Mouse (Mus musculus) MEL (cell line): ENCODE data around the gene Epb41l5. TPM values are rescaled to one million over a fixed set of nuclear protein-coding genes. Genes with fewer than 3 reads are reported as not detected.

ENCODE experiments used
- DNase-seq: peaks from one replicate; pipeline ENCODE4 v3.0.0; 2011; ENCODE audit warnings: low read depth, low spot score
- H3K27ac ChIP-seq: 2 replicates; pipeline ENCODE4 v1.5.1; 2012; ENCODE audit warnings: low read depth, mild to moderate bottlenecking, control low read depth, low read length, moderate library complexity; ENCODE audit not compliant: control insufficient read depth
- H3K27me3 ChIP-seq, 2 experiments: fragments of 150-350 bp in 1 of 2; sonication (generic) in 1 of 2; 2 replicates each; pipeline ENCODE4 v1.6.1; 2012; ENCODE audit warnings: low read length in 2 of 2, mild to moderate bottlenecking in 2 of 2, improper control_type of control experiment in 1 of 2, moderate library complexity in 1 of 2; ENCODE audit not compliant: insufficient read depth in 2 of 2, control insufficient read depth in 1 of 2
- H3K36me3 ChIP-seq, 2 experiments: 2 replicates each; pipeline ENCODE4 v1.6.1; 2012 to 2014; ENCODE audit warnings: low read length in 2 of 2, improper control_type of control experiment in 1 of 2, inconsistent platforms in 1 of 2, mild to moderate bottlenecking in 1 of 2; ENCODE audit not compliant: insufficient read depth in 2 of 2, control insufficient read depth in 1 of 2
- H3K4me1 ChIP-seq, 2 experiments: fragments of 150-350 bp in 1 of 2; sonication (generic) in 1 of 2; 2 replicates each; pipeline ENCODE4 v1.6.1; 2012; ENCODE audit warnings: low read length in 2 of 2, improper control_type of control experiment in 1 of 2, mild to moderate bottlenecking in 1 of 2; ENCODE audit not compliant: insufficient read depth in 2 of 2, control insufficient read depth in 1 of 2
- H3K4me3 ChIP-seq, 2 experiments: fragments of 150-350 bp in 1 of 2; sonication (generic) in 1 of 2; 2 replicates each; pipeline ENCODE4 v1.5.1; 2012; ENCODE audit warnings: low read depth in 2 of 2, low read length in 2 of 2, mild to moderate bottlenecking in 2 of 2, moderate library complexity in 2 of 2, control low read depth in 1 of 2, improper control_type of control experiment in 1 of 2; ENCODE audit not compliant: control insufficient read depth in 1 of 2, insufficient read depth in 1 of 2
- H3K79me2 ChIP-seq: 2 replicates; pipeline ENCODE4 v1.6.1; 2012; ENCODE audit warnings: mild to moderate bottlenecking, low read length, moderate library complexity; ENCODE audit not compliant: control insufficient read depth, poor library complexity, insufficient read depth
- H3K9ac ChIP-seq: 2 replicates; pipeline ENCODE4 v1.6.1; 2012; ENCODE audit warnings: low read depth, mild to moderate bottlenecking, control low read depth, low read length, moderate library complexity; ENCODE audit not compliant: control insufficient read depth, poor library complexity, severe bottlenecking
- H3K9me3 ChIP-seq: fragments of 150-350 bp; sonication (generic); replicated peaks from 2 replicates; pipeline ENCODE4 v1.6.1; 2012; ENCODE audit warnings: mild to moderate bottlenecking, low read length, improper control_type of control experiment, moderate library complexity; ENCODE audit not compliant: insufficient read depth
- BHLHE40 ChIP-seq: IDR thresholded peaks from 2 replicates; pipeline ENCODE4 v1.6.1; 2012; ENCODE audit warnings: low read depth, mild to moderate bottlenecking, inconsistent platforms, low read length, improper control_type of control experiment, borderline replicate concordance
- CHD1 ChIP-seq: IDR thresholded peaks from 2 replicates; pipeline ENCODE4 v1.6.1; 2012; ENCODE audit warnings: low read depth, mild to moderate bottlenecking, inconsistent platforms, low read length, improper control_type of control experiment
- CTCF ChIP-seq, 3 experiments: IDR thresholded peaks in 2 of 3; conservative IDR thresholded peaks in 1 of 3; 2 replicates each; pipeline ENCODE4 v1.5.1; 2011 to 2012; ENCODE audit warnings: low read length in 3 of 3, low read depth in 2 of 3, mild to moderate bottlenecking in 2 of 3, improper control_type of control experiment in 1 of 3, inconsistent platforms in 1 of 3, mixed read lengths in 1 of 3, moderate library complexity in 1 of 3; ENCODE audit not compliant: control insufficient read depth in 1 of 3, insufficient read depth in 1 of 3, poor library complexity in 1 of 3, severe bottlenecking in 1 of 3
- ELF1 ChIP-seq: IDR thresholded peaks from 2 replicates; pipeline ENCODE4 v1.6.1; 2014; ENCODE audit warnings: low read depth, mild to moderate bottlenecking, inconsistent platforms, low read length, improper control_type of control experiment, moderate library complexity
- GABPA ChIP-seq: IDR thresholded peaks from 2 replicates; pipeline ENCODE4 v1.6.1; 2012; ENCODE audit warnings: low read depth, mild to moderate bottlenecking, inconsistent platforms, low read length, improper control_type of control experiment, moderate library complexity
- GATA1 ChIP-seq: IDR thresholded peaks from 2 replicates; pipeline ENCODE4 v1.6.1; 2011; ENCODE audit warnings: low read depth, low read length, improper control_type of control experiment
- JUND ChIP-seq: IDR thresholded peaks from 2 replicates; pipeline ENCODE4 v1.6.1; 2011; ENCODE audit warnings: low read depth, mild to moderate bottlenecking, improper control_type of control experiment, low read length
- MAFK ChIP-seq: IDR thresholded peaks from 2 replicates; pipeline ENCODE4 v1.6.1; 2011; ENCODE audit warnings: low read depth, mild to moderate bottlenecking, low read length, improper control_type of control experiment, borderline replicate concordance
- MAX ChIP-seq: IDR thresholded peaks from 2 replicates; pipeline ENCODE4 v1.6.1; 2011; ENCODE audit warnings: low read length, improper control_type of control experiment
- MXI1 ChIP-seq: IDR thresholded peaks from 2 replicates; pipeline ENCODE4 v1.6.1; 2011; ENCODE audit warnings: mild to moderate bottlenecking, low read depth, low read length, improper control_type of control experiment
- NELFE ChIP-seq: IDR thresholded peaks from 2 replicates; pipeline ENCODE4 v1.6.1; 2011; ENCODE audit warnings: low read depth, low read length, improper control_type of control experiment
- NRF1 ChIP-seq: IDR thresholded peaks from 2 replicates; pipeline ENCODE4 v1.6.1; 2014; ENCODE audit warnings: low read depth, mild to moderate bottlenecking, inconsistent platforms, low read length, improper control_type of control experiment, moderate library complexity; ENCODE audit not compliant: poor library complexity, insufficient read depth, severe bottlenecking
- POLR2AphosphoS2 ChIP-seq: IDR thresholded peaks from 2 replicates; pipeline ENCODE4 v1.6.1; 2011; ENCODE audit warnings: low read length, improper control_type of control experiment
- POLR2AphosphoS5 ChIP-seq: IDR thresholded peaks from 2 replicates; pipeline ENCODE4 v1.6.1; 2012; ENCODE audit warnings: low read depth, borderline replicate concordance, mild to moderate bottlenecking, inconsistent platforms, low read length, moderate library complexity, mixed read lengths
- RAD21 ChIP-seq: IDR thresholded peaks from 2 replicates; pipeline ENCODE4 v1.6.1; 2011; ENCODE audit warnings: mild to moderate bottlenecking, low read depth, low read length, improper control_type of control experiment
- ZC3H11A ChIP-seq: IDR thresholded peaks from 2 replicates; pipeline ENCODE4 v1.6.1; 2012; ENCODE audit warnings: low read depth, mild to moderate bottlenecking, inconsistent platforms, low read length, improper control_type of control experiment
- ZKSCAN1 ChIP-seq: IDR thresholded peaks from 2 replicates; pipeline ENCODE4 v1.6.1; 2012; ENCODE audit warnings: low read depth, mild to moderate bottlenecking, inconsistent platforms, low read length, improper control_type of control experiment, moderate library complexity
- ZMIZ1 ChIP-seq: IDR thresholded peaks from 2 replicates; pipeline ENCODE4 v1.6.1; 2012; ENCODE audit warnings: low read depth, mild to moderate bottlenecking, inconsistent platforms, low read length, improper control_type of control experiment, moderate library complexity
- ZNF384 ChIP-seq: IDR thresholded peaks from 2 replicates; pipeline ENCODE4 v1.6.1; 2012; ENCODE audit warnings: low read depth, mild to moderate bottlenecking, inconsistent platforms, low read length, improper control_type of control experiment
- polyA plus RNA-seq, 2 experiments: library from polyadenylated mRNA; stranded (reverse) in 1 of 2; unstranded in 1 of 2; fragments of >175 nt in 1 of 2; fragments of >200 nt in 1 of 2; gene quantifications; 2 replicates each; pipeline versions ENCODE4 v1.2.1 to v1.2.4; 2012; ENCODE audit warnings: low replicate concordance in 2 of 2, low read depth in 1 of 2; ENCODE audit not compliant: insufficient read length in 2 of 2, insufficient read depth in 1 of 2, missing spikeins in 1 of 2
- total RNA-seq: library from RNA; depleted of rRNA; stranded (reverse); fragments of 300-350 nt; gene quantifications from 2 replicates; pipeline ENCODE4 v1.2.3, GENCODE M21; 2012

Epb41l5 gene
- total and polyA plus RNA-seq, 3 experiments = 7.0 to 8.8 TPM; not detected in 1

DNA sequence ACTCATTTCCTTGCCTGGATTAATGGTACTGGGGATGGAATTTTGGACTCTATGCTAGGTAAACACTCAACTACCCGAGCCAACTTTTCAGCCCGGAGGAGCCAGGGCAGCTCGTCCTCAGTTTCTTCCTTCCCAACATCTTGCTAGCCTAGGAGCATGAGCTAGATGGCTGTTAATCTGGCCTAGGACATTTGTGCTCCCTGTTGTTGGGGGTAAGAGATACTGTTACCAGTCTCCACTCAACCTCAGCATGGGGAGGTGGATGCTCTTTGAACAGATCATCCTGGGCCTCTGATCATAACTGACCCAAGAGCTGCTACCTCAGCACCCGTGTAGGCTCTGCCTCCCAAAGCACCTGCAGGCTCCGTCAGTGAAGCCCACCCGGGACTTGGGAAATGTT, 105.5 kb downstream of the Epb41l5 start (continued):
- TF ChIP-seq POLR2AphosphoS5 = no peak
- no peak for TF ChIP-seq NRF1
- TF ChIP-seq, all 39 proteins: peak for 0

DNA sequence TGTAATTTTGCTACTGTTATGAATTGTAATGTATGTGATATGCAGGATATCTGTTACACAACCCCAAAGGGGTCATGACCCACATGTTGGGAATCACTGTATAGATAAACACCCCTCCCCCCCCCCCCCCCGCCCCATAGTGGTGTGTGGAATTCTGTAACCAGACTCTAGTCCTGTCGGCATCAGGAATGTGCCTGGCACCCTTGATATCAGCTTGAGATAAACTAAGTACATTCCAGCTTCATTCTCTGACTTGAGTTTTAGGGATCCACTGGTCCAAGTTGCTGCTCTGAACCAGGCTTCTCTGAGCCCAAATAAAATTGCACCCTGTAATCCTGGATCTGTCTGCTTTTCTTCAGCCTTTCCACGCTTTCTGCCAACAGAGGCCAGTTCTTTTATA, 107.2 kb downstream of the Epb41l5 start:
- TF ChIP-seq CTCF (IDR thresholded peaks at IDR 0.05 in 2 of 3, conservative IDR thresholded peaks at IDR 0.05 in 1 of 3; ENCODE audit: control insufficient read depth in 1 of 3, insufficient read depth in 1 of 3, low read depth in 2 of 3, low read length in 3 of 3, poor library complexity in 1 of 3, severe bottlenecking in 1 of 3) (no peak), RAD21 (no peak), JUND (no peak), NELFE (no peak), BHLHE40 (no peak), ZC3H11A (no peak), ZMIZ1 (no peak)
- Histone ChIP-seq H3K4me3 (no peak overlapping the region), H3K27me3 (no peaks in the 10 kb centered on the region), H3K9ac (no peak overlapping the region), H3K79me2 (no peaks in the 10 kb centered on the region), H3K27ac (no peak overlapping the region), H3K36me3 (no peaks in the 10 kb centered on the region; a peak in 1 of 4 replicates), H3K4me1 (no peaks in the 10 kb centered on the region), H3K9me3 (no peaks in the 10 kb centered on the region)
- no peak for DNase-seq

DNA sequence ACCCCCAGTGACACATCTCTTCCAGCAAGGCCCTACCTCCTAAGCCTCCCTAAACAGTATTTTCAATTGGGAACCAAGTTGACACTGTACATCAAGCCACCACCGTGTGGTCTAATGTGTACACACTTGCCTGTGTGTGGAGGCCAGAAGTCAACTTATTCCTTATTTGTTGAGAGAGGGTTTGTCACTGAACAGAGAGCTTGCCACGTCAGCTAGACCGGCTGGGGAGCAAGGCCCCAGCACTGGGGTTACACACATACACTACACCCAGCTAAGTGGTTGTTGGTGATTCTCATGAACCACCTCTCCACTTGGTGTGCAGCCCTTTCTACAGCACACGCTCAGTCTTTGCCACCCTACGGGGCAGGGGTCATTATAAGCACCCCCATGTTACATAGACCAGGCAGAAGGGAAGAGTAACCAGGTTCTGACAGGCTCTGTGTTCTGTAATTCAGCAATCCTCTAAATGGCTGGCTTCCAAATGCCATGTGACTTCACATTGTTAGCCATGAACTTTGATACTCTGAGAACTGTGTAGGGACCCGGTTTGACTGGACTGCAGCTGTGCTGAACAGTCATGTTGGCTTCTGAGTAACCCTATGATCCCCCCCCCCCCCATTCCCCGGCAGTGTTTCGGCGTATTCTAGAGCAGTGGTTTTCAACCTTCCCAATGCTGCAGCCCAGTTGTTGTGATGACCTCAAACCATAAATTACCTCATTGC, 107.8 kb downstream of the Epb41l5 start:
- no peak overlapping the region for H3K4me3 ChIP-seq
- TF ChIP-seq BHLHE40 (no peak), ZC3H11A (no peak), ZNF384 (no peak), ELF1 (no peak), MAX (no peak), MAFK (no peak), NELFE (no peak), ZKSCAN1 (no peak), NRF1 (no peak), CHD1 (no peak), MXI1 (no peak), GATA1 (no peak), POLR2AphosphoS2 (no peak), GABPA (no peak)
- H3K9ac ChIP-seq = no peak overlapping the region
- H3K4me1 ChIP-seq = no peaks in the 10 kb centered on the region
- H3K9me3 ChIP-seq = no peaks in the 10 kb centered on the region
- no peak overlapping the region for H3K27ac ChIP-seq
- no peak for DNase-seq
- no peaks in the 10 kb centered on the region for H3K79me2 ChIP-seq
- H3K27me3 ChIP-seq = no peaks in the 10 kb centered on the region
- H3K36me3 ChIP-seq = no peaks in the 10 kb centered on the region; a peak in 1 of 4 replicates
